Mouse (Mus musculus) skeletal muscle tissue, adult 2 months (tissue): ENCODE results near the gene A930009A15Rik.

Experiments used
- DNase-seq: peaks from one replicate; pipeline ENCODE4 v3.0.0-alpha.2; 2012; ENCODE audit warnings: low read depth, low spot score

A930009A15Rik gene

DNA sequence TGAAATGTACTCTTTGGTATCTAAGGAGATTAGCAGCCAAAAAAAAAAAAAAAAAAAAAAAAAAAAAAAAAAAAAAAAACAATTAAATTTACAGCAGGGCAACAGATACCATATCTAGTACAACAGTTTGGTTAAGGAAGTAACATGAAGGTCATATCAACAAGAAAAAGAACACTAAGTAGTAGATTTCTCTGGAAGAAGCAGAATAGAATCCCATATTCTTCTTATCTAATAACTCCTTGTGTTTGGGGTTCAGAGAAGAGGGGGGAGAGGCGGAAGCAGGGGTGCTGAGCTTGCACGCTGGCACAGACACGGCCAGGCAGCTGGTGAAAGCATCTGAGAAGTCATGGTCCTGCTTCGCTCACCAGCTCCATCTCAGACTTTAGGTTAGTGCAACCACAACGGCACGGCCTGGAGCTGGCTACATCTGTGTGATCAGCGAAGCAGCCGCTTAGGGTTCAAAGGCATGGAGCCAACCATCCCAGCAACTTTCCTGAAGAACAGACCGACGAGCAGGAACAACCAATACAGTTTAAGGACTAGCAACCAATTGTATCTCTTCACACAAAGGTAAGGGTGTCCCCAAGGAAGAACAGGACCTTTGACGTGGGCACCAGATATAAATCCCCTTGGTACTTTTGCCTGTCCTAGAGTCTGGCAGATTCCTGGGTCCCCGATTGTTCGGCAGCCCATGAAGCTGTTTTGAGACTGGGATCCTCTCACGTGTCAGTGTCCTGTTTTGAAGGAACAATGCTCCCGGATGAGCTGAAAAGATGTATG, at the start of gene A930009A15Rik:
TSS of gene A930009A15Rik (plus strand) at position 275 of the 780 bp plus-strand sequence.
- no peak for DNase-seq

DNA sequence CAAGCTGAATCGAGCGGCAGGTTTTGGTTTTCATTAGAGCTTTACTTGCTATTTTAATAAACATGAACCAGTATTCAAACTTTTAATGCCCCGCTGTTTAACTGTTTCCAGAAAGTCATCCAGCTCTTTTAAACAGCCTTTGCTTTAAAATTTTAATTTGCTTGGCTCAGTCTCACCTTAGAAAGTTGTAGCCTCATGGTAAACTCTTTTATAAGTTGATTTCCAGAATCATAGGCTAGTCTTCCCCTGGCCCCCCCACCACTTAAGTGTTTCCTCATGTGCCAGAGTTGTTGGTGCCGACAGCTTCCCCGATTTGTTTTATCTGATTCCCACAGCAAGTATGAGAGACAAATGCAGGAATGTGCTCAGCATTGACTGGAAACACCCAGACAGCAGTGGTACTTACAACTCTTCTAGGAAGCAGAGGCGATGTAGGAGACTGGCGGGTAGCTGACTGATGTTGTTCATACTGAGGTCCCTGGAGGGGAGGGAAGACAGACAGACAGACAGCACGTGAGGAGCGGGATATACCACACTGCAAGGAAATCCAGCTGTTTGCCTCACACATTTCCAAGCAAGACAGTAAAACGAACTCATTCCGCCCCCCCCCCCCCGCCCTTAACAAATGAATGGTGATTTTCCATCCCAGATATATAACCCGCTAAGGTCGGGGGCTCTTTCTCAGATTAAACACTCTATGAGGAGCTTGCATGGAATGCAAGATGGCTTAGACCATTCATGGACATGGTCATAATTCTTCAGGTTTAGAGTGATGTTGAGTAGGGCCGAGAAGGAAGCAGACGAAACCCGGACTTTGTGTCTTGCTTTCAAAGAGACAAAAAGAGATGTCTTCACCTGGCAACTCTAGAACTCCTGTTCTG, 49.3 kb upstream of the A930009A15Rik start:
- DNase-seq, result no peak

DNA sequence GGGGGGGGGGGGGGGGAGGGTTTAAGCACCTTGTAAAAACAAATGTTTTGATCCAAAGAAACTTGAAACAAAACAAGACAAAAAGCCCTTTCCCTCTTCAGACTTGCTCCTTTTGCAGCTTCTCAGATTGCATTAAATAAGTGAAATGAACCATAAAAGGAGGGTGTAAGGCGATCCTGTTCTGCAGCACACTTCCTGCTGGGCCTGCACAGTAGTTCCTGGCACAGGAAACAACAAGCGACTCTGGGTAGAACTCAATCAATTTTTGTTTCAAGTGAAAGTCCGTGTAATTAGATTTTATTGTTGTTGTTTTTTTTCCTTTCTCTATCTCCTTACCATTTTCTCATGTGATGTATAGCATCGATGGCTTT, 48.7 kb upstream of the A930009A15Rik start:
- DNase-seq, result no peak

DNA sequence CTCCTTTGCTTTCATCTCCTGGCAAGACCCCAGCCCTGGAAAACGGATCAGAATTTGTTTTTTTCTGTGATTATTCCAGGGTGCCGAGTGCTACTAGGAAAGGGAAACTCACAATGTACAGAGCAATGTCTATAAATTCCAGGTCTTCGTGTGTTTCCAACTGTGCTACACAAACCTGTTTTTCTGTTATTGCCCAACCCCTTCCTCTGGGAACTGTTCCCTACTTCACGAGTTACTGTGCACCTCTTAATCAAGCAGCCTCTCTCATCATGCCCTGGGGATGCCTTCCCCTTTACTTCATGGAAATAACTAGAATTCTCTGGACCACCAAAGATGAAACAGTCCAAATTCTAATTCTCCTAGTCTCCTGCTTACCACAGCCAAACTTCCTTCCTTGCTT, 40.9 kb upstream of the A930009A15Rik start:
- DNase-seq, result no peak

DNA sequence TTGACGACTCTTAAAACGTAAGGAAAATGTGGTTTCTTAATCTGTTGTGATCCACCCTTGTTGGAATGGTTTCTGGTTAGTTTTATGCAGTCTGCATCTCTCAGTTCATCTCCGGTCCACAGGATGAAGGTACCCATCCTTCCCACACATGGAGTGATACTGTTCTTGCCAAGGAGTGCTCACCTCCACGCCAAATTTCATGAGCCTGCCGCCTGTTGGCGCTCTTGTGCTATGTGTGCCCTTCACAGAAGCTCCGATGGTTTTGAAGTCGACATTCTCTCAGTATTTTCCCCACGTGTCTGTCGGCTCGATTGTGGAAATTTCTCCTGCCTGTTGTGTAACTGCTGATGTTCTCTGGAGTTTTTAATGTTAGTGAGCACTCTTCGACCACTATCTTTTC, 40.0 kb upstream of the A930009A15Rik start:
- no peak for DNase-seq

DNA sequence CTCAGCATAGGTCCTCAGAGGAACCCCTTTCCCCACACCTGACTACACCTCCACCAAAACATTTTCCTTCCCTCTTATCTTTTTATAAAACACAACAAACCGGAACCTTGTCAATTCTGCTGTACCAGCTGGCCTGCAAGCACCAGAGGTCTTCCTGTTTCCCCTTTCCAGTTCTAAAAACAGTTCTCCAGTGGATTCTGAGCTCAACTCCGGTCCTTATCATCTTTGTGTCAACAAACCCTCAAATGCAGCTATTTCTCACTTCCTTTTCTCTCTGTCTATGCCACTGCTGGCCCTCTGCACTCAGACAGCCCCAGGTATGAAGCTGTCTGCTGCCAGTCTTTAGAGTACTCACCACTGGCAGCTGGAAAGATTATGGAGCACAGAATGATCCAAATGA, 39.0 kb upstream of the A930009A15Rik start:
- DNase-seq, result no peak

DNA sequence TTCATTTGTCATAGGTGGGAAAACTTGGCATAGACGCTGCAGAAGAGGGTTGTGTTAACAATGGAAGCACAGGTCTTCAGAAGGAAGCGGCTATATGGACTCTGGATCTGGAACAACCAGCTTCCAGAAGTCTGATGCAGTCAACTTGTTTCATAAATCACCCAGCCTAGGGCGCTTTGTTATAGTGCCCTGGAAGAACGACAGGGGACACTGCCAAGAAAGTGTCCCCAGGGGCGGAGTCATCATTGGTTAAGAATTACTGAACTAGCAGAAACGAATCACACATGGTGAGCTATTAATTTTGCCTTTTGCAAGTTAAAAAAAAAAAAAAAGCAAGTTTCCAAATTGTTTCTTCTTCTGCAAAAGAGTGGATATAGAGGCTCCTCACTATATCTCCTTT, 26.9 kb upstream of the A930009A15Rik start:
- DNase-seq, result no peak

DNA sequence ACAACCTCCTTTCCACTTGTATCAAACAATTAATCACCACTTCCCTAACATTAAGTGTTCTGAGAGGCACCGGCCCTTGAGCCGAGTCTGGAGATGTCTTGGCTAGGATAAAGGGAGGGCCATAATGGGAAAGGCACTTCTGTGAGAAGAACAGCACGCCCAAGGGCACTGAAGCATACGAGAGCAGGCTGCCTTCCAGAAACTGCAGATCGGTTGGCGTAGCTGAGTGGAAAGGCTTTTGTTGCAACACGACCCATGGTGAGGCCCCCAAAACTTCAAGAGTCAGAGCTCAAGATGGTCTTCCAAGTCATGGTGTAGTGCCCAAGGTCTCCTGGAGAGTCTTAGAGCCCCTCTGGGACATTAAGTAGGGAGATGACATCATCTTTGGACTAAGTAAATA, 19.5 kb upstream of the A930009A15Rik start:
- no peak for DNase-seq

DNA sequence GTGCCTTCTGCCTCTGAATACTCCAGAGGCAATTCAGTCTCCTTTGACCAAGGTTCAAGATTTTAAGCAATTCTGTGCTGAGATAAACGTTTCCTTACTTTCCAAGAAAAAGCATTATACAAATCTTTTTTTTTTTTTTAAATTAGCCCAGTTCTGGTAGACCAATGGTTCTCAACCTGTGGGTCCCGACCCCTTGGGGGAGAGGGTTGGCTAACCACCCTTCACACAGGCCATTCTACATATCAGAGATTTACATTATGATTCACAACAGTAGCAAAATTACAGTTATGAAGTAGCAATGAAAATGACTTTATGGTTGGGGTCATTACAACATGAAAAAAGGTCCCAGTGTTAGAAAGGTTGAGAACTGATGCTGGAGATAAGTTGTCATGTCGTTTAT, 18.7 kb upstream of the A930009A15Rik start:
- DNase-seq, result no peak

DNA sequence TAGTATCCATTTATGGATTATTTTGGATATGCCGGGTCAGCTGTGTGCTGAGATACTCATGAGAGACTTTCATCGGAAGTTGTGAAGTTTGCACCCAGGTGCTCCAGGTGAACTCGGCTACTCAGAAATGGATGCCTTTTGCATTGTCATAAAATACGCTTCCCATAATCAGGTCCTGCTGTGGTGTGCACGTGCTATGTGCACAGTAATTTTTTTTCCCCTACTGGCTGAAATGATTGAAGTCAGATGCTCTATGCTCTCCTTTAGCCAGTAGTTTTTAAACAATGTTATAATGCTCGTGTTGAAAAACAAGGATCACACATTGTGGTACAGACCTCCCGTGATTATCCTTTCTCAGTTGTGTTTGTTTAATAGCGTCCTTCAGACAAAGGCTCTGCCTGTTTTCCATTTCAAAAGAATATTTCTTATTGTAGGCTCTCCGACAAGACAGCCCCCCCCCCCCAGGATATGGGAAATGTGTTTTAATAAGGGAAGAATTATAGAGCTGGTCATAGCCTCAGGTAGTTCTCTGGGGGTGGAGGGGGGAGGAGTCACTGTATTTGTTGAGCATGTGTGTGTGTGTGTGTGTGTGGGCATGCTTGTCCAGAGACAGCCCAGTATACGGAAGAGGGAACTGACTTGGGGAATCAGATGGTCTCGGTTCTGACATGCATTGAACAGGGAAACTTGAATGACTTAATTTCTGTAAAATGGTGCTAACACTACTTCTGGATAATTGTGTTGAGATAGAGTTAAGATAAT, 16.3 kb upstream of the A930009A15Rik start:
- DNase-seq, result no peak

DNA sequence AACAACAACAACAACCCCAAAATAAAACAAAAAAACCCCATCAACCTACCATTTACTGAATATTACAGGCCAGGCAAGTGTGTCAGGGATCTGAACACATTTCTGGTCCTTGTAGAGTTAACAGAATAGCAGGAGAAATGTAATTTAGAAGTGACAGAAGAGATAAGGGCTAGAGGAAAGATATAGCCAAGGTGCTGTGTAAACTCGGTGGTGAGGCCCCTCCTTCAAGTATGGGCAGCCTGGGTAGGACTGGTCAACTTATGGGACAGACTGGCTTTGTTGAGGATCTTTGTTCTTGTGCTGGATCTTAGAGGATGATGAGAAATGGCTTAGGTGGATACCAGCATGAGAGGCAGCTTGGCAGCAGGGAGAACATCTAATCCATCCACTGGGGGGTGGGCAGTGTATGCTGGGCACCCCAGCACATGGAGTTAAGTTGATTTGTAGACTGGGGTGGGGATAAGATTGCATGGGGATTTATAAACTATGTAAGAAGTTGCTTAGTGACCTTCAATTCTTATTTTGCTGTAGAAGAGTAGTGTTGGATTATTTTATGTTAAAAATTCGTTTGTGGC, 14.5 kb upstream of the A930009A15Rik start:
- DNase-seq, result no peak

DNA sequence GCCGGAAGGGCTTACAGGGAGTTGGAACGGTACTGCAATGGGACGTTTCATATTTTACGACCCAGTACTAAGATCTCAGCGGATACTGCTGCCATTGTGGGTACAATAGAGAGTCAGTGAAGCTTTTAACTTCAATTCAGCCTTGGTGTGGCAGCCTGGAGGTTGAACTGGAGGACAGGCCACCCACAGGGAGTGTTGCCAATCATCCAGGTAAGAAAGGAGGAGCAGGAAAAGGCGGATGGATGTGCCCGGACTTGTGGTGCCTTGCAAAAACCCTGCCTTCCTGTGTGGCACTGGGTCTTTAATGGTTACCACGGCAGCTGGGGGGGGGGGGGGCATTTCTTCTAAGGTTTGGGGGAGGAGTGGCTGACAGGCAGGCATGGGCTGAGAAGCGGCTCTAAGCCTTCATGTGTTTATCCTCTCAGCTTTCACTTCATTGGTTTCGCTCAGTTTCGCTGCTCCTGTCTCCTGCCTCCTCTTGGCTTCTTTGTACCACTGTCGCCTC, 13.0 kb upstream of the A930009A15Rik start:
- DNase-seq, result no peak

DNA sequence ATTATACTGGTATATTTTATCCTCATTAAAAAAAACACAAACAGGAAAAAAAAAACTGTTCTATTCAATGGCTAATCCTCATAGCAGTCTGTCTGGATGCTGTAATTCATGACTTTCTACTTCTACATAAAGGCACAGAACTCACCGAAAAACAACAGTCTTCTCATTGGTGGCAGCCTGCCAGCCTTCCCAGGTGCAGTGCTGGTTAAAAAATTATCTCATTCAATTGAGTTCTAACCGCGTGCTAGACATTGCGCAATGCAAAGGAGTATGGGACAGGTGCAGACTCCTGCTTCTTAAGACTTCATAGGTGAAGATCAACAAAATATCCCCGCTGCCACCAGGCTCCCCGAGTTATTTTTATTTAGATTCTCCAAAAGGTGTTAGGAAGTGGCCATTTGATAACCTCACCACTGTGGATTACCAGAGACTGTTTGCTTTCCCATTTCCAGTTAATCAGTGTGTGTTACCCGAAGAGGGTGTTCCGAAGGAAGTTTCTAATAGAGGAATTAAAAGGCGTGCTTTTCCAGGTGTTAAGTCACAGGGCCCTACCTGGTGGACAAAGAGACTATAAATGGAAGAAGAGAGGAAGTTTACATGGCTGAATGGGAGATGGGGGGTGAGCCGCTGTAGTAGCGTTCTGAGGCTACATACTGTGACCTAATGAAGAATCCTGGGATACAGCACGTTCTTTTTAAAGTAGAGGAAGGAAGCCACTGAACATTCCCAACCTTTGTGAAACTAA, 8.5 kb upstream of the A930009A15Rik start:
- no peak for DNase-seq

DNA sequence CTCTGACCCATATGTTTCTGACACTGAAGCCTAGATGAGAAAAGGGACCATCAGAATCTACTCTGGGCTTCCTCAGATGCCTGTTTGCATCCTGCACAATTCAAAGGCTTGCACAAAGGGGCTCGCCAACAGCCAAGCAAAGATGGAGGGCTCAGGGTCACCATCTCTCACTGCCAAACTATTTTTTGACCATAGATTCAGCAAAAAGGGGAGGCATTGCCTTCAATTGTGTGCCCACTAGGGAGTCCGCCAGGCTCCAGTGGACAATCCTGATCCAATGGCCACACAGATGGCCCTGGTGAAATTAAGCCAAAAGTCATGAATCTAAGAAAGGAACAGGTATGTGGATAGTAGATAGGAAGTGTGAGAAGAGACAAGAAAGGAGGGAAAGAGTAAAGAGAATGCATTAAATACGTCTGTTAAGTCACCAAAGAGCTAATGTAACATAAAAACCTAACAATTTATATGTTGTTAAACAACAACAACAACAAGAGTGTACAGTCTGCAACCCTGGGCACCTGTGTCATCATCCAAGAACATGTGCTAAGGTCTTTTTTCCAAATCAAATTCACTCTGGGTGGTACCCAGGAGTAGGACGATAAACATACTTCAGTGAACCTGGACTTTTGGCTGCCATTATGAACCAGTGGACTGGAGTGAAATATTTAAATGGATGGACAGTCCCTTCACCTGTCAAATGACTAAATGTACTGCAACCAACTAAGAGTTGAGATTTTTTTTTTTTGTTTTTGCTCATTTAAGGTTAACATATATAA, 6.7 kb upstream of the A930009A15Rik start:
- no peak for DNase-seq

DNA sequence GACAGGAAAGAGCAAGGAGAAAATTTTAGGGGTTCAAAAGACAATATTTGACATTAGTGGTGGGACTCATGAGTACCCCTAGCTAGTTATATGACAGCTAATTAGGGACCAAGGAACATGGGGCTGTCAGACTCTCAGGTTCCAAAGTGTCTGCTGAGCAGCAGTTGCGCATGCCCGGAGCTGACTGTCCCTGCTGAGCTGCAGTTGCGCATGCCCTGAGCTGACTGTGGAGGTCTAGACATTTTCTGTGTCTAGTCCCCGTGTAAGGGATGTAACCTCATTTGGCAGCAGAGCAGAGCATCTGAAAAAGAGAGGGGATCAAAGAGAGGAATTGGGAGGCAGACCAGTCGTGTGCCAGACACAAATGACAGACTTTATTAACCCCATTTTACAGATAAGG, 5.8 kb upstream of the A930009A15Rik start:
- DNase-seq, result no peak

DNA sequence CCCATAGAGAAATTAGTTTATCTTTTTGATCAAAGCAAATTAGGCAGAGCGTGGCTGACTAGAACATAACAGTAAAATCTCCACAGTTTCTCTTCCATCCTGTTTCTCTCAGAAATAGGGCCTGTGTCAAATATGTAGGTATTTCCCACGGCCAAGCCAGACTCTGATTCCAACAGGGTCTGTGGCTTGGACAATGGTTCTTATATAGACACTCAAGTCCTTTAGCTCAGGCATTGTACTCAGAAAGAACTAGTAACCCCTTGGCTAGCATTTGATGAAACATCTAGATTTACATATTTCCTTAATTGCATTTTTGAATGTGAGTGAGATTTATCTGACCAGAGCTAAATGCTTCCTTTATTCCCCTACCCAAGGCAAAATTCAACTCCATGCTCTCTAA, 791 bp downstream of the A930009A15Rik start:
- no peak for DNase-seq

DNA sequence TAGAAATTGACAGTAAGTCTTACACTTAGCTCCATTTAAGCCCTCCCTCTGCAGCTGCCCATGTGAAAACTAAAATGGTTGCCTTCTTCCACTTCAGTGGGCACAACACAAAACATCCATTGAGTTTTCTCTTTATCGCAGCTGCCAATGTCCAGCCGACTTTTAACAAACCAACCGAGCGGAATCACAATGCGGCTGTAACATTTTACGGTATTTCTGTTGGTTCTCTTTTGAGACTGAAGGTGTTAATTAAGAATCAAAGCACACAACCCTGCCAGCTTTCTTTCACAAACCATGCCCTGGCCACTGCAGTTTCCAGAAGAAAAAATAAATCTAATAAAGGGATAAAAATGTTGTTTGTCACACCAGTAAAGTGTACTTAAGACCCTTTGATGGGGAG, 1.5 kb downstream of the A930009A15Rik start:
- DNase-seq, result no peak

DNA sequence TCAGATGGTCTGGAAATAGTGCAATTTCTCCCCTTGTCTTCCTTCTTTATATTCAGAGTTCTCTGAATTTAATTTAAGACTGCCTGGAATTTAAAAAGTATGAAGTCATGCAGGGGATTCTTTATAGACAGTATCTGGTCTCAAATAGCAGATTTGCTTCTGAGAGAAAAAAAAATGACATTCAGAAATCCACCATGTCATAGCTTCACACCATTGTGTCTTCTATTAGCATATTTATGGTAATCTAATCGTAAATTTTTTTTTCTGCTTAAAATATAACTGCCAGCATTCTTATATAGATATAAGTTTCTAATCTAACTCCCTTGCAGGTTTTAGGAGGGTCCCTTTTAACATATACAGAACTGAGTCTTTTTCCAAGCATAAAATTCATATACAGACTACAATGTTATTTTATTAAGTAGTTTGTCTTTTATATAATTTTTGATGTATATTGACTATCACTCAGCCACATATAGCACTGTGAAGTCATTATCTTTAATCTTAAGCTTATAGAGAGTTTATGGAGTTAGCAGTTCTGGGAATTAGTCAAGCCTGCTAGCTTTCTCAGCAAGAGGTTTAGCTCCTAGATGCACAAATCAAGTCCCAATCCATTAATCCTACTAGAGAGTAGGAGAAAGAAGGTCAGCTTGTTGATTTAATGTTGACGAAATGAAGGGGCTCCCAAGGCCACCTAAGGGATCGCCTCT, 2.1 kb downstream of the A930009A15Rik start:
- no peak for DNase-seq

DNA sequence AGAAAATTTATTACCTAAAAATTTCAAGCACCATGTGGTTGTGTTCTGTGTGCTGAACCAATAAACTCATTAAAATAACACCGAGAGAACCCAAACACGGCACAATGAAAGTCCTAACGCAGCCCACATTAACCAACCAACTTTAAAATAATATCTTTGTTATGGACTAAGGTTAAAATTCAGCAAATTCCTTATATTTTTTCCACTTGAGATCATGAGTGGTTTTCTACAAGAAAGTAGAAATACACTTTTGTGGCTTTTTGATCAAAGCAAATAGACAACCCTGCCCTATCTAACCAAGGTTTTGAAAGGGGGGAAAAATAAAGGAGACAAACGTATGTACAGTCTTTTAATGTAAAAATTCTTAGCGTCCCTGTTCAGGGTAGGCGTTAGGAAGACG, 9.3 kb downstream of the A930009A15Rik start:
- no peak for DNase-seq
